Mouse (Mus musculus) myocyte (in vitro differentiated cells): ENCODE measurements around the gene Lats2. TPM values are rescaled to one million over a fixed set of nuclear protein-coding genes. Genes with fewer than 3 reads are reported as not detected.

ENCODE experiments used
- H3K27me3 ChIP-seq: one replicate; pipeline ENCODE4 v1.6.1; 2011; ENCODE audit not compliant: control insufficient read depth, insufficient read depth, insufficient read length
- H3K36me3 ChIP-seq: one replicate; pipeline ENCODE4 v1.6.1; 2011; ENCODE audit not compliant: control insufficient read depth, insufficient read depth
- H3K4me2 ChIP-seq: one replicate; pipeline ENCODE4 v1.6.1; 2011; ENCODE audit warnings: low read depth, control low read depth
- H3K4me3 ChIP-seq: one replicate; pipeline ENCODE4 v1.5.1; 2011; ENCODE audit warnings: mild to moderate bottlenecking, control low read depth, moderate library complexity
- H3K79me2 ChIP-seq: one replicate; pipeline ENCODE4 v1.6.1; 2011; ENCODE audit not compliant: control insufficient read depth, insufficient read depth
- H3ac ChIP-seq: one replicate; pipeline ENCODE4 v1.6.1; 2011; ENCODE audit not compliant: control insufficient read depth, insufficient read length
- CEBPB ChIP-seq: IDR thresholded peaks from 2 replicates; pipeline ENCODE4 v1.6.1; 2011; ENCODE audit warnings: mild to moderate bottlenecking, moderate library complexity; ENCODE audit not compliant: poor library complexity, insufficient read depth, severe bottlenecking
- E2F4 ChIP-seq: IDR thresholded peaks from one replicate; pipeline ENCODE4 v1.6.1; 2011; ENCODE audit warnings: mild to moderate bottlenecking, control low read depth, moderate library complexity; ENCODE audit not compliant: insufficient read depth
- MAX ChIP-seq: IDR thresholded peaks from one replicate; pipeline ENCODE4 v1.6.1; 2011; ENCODE audit warnings: low read depth, mild to moderate bottlenecking, control low read depth
- MYOD1 ChIP-seq, 3 experiments: IDR thresholded peaks; one replicate each; pipeline ENCODE4 v1.6.1; 2011; ENCODE audit warnings: control low read depth in 2 of 3, low read depth in 2 of 3, mild to moderate bottlenecking in 2 of 3, moderate library complexity in 1 of 3; ENCODE audit not compliant: insufficient read length in 2 of 3, control insufficient read depth in 1 of 3
- MYOG ChIP-seq, 3 experiments: IDR thresholded peaks; one replicate each; pipeline ENCODE4 v1.6.1; 2011; ENCODE audit warnings: control low read depth in 2 of 3, low read depth in 2 of 3, mild to moderate bottlenecking in 2 of 3; ENCODE audit not compliant: insufficient read length in 2 of 3, control insufficient read depth in 1 of 3, insufficient read depth in 1 of 3
- POLR2A ChIP-seq: IDR thresholded peaks from one replicate; pipeline ENCODE4 v1.6.1; 2011; ENCODE audit warnings: low read depth, mild to moderate bottlenecking, control low read depth, moderate library complexity; ENCODE audit not compliant: insufficient read length
- POLR2AphosphoS2 ChIP-seq: IDR thresholded peaks from one replicate; pipeline ENCODE4 v1.6.1; 2011; ENCODE audit warnings: low read depth, control low read depth; ENCODE audit not compliant: insufficient read length
- REST ChIP-seq: IDR thresholded peaks from one replicate; pipeline ENCODE4 v1.6.1; 2011; ENCODE audit warnings: mild to moderate bottlenecking, control low read depth, moderate library complexity; ENCODE audit not compliant: insufficient read depth, insufficient read length
- SRF ChIP-seq: IDR thresholded peaks from one replicate; pipeline ENCODE4 v1.6.1; 2011; ENCODE audit warnings: low read depth; ENCODE audit not compliant: control insufficient read depth, insufficient read length
- TCF12 ChIP-seq: IDR thresholded peaks from one replicate; pipeline ENCODE4 v1.6.1; 2011; ENCODE audit warnings: mild to moderate bottlenecking, control low read depth; ENCODE audit not compliant: poor library complexity, insufficient read depth, severe bottlenecking
- TCF3 ChIP-seq: IDR thresholded peaks from one replicate; pipeline ENCODE4 v1.6.1; 2011; ENCODE audit warnings: low read depth, control low read depth; ENCODE audit not compliant: insufficient read length
- USF1 ChIP-seq: IDR thresholded peaks from one replicate; pipeline ENCODE4 v1.6.1; 2011; ENCODE audit warnings: low read depth, mild to moderate bottlenecking, control low read depth, moderate library complexity
- polyA plus RNA-seq: library from polyadenylated mRNA; unstranded; fragments of >200 nt; fragmentation: generic; extraction: Trizol; gene quantifications from one replicate; pipeline ENCODE4 v1.2.1, GENCODE M21; 2012; ENCODE audit warnings: missing spikeins

Lats2 gene
- polyA plus RNA-seq, 1 experiment, result 10.6 TPM

- Histone ChIP-seq H3K36me3 (no peaks in the 10 kb centered on the region), H3K4me3 (no peak overlapping the region), H3K27me3 (no peaks in the 10 kb centered on the region), H3ac (no peak overlapping the region), H3K79me2 (peaks cover 8% of the 10 kb centered on the region), H3K4me2 (no peak overlapping the region)
- no peak for TF ChIP-seq USF1
- no peak for TF ChIP-seq REST
- TF ChIP-seq MYOG (IDR thresholded peaks at IDR 0.05; ENCODE audit: control insufficient read depth in 1 of 3, insufficient read depth in 1 of 3, insufficient read length in 2 of 3, low read depth in 2 of 3), result no peak
- TF ChIP-seq TCF3, result no peak
- TF ChIP-seq MYOD1 (IDR thresholded peaks at IDR 0.05; ENCODE audit: control insufficient read depth in 1 of 3, insufficient read length in 2 of 3, low read depth in 2 of 3), result no peak
- TF ChIP-seq E2F4, result no peak
- TF ChIP-seq TCF12, result no peak
- no peak for TF ChIP-seq CEBPB
- no peak for TF ChIP-seq POLR2A
- no peak for TF ChIP-seq MAX
- no peak for TF ChIP-seq SRF
- no peak for TF ChIP-seq POLR2AphosphoS2
Measured at GRCm38 (mm10) chr14:57749501-57749900, 8.7 kb downstream of the Lats2 start.

GRCm38 (mm10) chr14:57746001-57746771 is 12.0 kb downstream of the Lats2 start, which contains the start of gene Gm49361:
TSS of gene Gm49361 (minus strand) at chr14:57746103.
- Histone ChIP-seq H3K79me2 (peaks cover 42% of the 10 kb centered on the region), H3K27me3 (no peaks in the 10 kb centered on the region), H3ac (peak within 1 kb of the TSS; percentile 93), H3K4me3 (peak within 1 kb of the TSS; percentile 44), H3K36me3 (no peaks in the 10 kb centered on the region), H3K4me2 (peak within 1 kb of the TSS; percentile 90)
- peak; percentile 19 for TF ChIP-seq TCF3
- TF ChIP-seq MYOG (IDR thresholded peaks at IDR 0.05; ENCODE audit: control insufficient read depth in 1 of 3, insufficient read depth in 1 of 3, insufficient read length in 2 of 3, low read depth in 2 of 3), result peak in 1 of 3 experiments; percentile 53
- peak in 2 of 3 experiments; percentile 46 to 56 for TF ChIP-seq MYOD1 (IDR thresholded peaks at IDR 0.05; ENCODE audit: control insufficient read depth in 1 of 3, insufficient read length in 2 of 3, low read depth in 2 of 3)
- peak; percentile 92 for TF ChIP-seq USF1
- TF ChIP-seq TCF12, result no peak
- TF ChIP-seq SRF, result no peak
- no peak for TF ChIP-seq POLR2AphosphoS2
- TF ChIP-seq E2F4, result no peak
- no peak for TF ChIP-seq CEBPB
- peak; percentile 70 for TF ChIP-seq POLR2A

- TF ChIP-seq MYOG (IDR thresholded peaks at IDR 0.05; ENCODE audit: control insufficient read depth in 1 of 3, insufficient read depth in 1 of 3, insufficient read length in 2 of 3, low read depth in 2 of 3) (peak in 1 of 3 experiments; percentile 2), TCF3 (no peak), TCF12 (no peak), POLR2A (peak; percentile 19), MYOD1 (IDR thresholded peaks at IDR 0.05; ENCODE audit: control insufficient read depth in 1 of 3, insufficient read length in 2 of 3, low read depth in 2 of 3) (no peak), USF1 (no peak), SRF (no peak), CEBPB (peak; percentile 75)
- Histone ChIP-seq H3ac (peak overlapping the region; percentile 93), H3K79me2 (peaks cover 49% of the 10 kb centered on the region), H3K27me3 (no peaks in the 10 kb centered on the region), H3K4me3 (peak overlapping the region; percentile 44), H3K4me2 (peak overlapping the region; percentile 86), H3K36me3 (no peaks in the 10 kb centered on the region)
Measured at GRCm38 (mm10) chr14:57745291-57745969, 12.8 kb downstream of the Lats2 start.

GRCm38 (mm10) chr14:57744547-57744946 is 13.6 kb downstream of the Lats2 start:
- Histone ChIP-seq H3K27me3 (no peaks in the 10 kb centered on the region), H3K36me3 (no peaks in the 10 kb centered on the region), H3ac (peak overlapping the region; percentile 93), H3K79me2 (peaks cover 58% of the 10 kb centered on the region), H3K4me2 (peak overlapping the region; percentile 86), H3K4me3 (peak overlapping the region; percentile 44)
- TF ChIP-seq CEBPB (no peak), POLR2A (no peak), MAX (no peak)

- no peak overlapping the region for H3K4me3 ChIP-seq
- no peaks in the 10 kb centered on the region for H3K27me3 ChIP-seq
- H3K79me2 ChIP-seq, result peaks cover 97% of the 10 kb centered on the region
- H3K36me3 ChIP-seq, result no peaks in the 10 kb centered on the region
- no peak for TF ChIP-seq REST
- no peak for TF ChIP-seq TCF3
- TF ChIP-seq POLR2A, result no peak
- TF ChIP-seq MYOG (IDR thresholded peaks at IDR 0.05; ENCODE audit: control insufficient read depth in 1 of 3, insufficient read depth in 1 of 3, insufficient read length in 2 of 3, low read depth in 2 of 3), result no peak
- no peak for TF ChIP-seq CEBPB
- H3K4me2 ChIP-seq, result no peak overlapping the region
- H3ac ChIP-seq, result no peak overlapping the region
Measured at GRCm38 (mm10) chr14:57740651-57741050, 17.5 kb downstream of the Lats2 start.
